Mouse (Mus musculus): Measurements from ENCODE around the gene Armc2.

Armc2 gene

DNA sequence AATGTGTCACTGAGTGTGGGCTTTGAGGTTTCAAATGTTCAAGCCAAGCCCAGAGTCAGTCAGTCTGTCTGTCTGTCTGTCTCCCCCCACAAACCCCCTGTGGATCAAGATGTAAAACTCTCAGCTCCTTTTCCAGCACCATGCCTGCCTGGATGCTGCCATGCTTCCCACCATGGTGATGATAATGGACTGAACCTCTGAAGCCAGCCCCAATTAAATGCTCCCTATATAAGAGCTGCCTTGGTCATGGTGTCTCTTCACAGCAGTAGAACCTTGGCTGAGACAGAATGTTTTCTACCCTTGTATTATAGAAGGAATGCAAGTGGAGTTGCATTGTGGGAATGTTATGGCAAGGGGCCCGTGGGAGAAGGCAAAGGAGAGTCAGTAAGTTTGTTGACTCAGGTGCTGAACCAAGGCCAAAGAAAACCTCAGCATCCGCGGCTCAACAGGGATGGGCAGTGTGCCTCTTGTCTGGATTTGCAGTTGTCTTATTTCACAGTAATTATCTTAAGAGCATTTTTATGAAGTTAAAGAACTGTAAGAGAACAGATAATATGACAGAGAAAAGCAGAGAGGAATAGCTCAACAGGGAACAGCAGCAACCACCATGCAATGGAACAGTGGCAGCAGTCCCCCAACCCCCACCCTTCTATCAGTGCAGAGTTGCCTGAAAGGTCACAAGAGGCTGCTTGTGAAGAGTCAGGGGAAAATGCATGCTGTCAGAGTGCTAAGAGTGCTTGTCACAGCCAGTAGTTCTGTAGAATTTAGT, 152.0 kb downstream of the Armc2 start:
- no peak for DNase-seq (ENCODE audit: low spot score in 2 of 2)
